Mouse (Mus musculus) urinary bladder, adult 18-20 months (tissue): Measurements from ENCODE around the gene Cox17.

ENCODE experiments used
- DNase-seq, 2 experiments: peaks; one replicate each; pipeline ENCODE4 v3.0.0; 2022; ENCODE audit warnings: low spot score in 2 of 2, mixed read lengths in 2 of 2

Gene Cox17

DNA sequence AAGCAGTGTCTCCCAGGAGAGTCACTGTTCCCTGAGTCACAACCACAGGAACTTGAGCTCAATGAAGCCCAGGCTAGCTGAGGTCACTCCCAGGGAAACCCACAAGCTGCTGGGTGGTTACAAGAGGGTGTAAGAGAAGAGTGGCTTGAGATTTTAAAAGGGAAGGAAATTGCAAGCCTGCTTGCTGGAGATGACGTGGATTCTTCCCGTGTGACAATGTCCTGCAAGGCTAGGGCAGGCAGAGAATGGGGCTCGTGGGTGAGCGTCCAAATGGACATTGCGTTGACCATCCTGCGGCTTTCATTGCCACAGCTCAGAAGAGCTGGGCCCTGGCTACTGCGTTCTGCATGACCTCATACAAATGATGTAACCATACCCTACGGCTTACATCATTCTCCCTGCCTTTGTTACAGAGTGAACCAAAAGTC, 47.4 kb downstream of the Cox17 start:
- no peak for DNase-seq

DNA sequence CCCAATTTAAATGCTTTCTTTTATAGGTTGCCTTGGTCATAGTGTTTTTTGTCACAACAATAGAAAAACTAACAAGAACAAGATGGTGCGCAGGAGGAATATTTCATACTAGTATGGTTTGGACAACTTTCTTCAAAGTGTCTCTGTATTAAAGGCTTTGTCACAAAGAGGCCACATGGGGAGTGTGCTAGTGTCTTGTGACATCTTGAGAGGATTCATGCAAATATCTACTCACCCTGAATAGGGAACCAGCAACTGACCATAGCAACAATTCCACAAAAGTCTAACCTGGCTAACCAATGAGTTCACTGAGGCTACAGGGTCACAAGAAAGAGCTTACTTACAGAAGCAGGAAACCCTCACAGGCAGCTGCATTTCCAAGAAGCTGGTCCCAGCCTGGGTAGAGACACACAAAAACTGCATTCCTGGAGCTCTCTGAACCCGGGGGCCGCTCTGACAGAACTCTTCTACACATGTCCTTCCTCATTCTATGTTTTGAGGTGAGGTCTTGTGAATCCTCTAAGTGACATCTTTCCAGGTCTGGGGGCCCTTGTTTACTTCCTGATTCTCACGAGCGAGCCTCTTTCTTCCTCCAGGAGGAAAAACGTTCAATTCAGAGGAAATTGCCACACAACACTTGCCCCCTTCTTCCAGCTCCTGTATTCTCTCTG, 48.4 kb downstream of the Cox17 start:
- no peak for DNase-seq

DNA sequence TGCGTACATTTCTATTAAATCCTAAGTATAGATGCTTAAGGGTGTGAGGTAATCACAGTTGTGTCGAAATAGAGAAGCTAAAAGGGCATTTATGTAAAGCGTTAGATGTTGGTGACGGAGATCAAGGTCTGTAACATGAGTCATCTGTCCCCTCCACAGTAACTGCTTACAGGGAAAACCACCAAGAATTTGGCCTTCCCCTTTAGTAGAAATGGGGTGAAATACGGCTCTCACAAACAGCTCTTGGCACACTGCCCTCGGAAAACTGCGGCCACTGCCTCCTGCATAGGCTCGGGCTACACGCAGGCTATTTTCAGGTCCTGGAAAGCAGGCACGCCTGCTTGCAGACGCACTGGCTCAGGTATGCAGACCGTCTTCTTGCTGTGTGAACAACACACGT, 49.4 kb downstream of the Cox17 start:
- DNase-seq = peak in 1 of 2 experiments; percentile 49

DNA sequence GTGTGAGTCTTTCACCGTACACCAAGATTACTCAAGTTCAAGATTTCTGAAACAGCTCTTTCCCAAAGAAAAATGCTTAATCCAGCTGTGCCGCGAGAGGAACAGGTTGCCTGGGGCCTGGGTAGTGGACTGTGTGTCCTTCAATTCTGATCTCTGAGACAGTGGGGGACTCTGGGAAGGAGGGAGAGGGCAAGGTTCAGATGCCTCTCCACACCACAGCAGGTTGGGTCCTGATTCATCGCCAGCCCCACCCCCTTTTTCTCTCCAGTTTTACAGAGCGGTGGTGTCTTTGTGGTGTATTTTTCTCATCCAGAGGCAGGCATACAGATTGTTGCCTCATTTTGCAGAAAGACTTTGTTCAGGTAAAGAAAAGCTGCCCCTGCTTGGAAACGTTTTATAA, 51.5 kb downstream of the Cox17 start:
- no peak for DNase-seq

DNA sequence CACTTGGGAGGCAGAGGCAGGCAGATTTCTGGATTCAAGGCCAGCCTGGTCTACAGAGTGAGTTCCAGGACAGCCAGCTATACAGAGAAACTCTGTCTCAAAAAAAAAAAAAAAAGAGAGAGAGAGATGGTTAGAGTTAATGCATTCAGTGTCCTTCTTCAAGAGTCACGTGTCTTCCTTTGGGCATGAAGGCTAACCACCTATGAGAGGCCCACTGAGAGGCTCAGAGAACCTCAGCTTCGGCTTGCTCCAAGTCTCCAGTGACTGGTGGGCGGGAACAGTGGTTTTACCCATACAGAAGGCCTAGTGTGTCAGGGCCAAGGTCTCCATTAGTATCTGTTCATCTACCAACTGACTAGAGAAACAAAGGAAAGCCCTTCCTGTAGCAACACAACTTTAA, 52.3 kb downstream of the Cox17 start:
- DNase-seq = no peak

GRCm38 (mm10) chr16:38399531-38400231, 52.9 kb downstream of the Cox17 start:
- peak; percentile 14 to 56 for DNase-seq

- no peak for DNase-seq
These were observed 53.6 kb downstream of the Cox17 start for GRCm38 (mm10) chr16:38400311-38400960.

DNA sequence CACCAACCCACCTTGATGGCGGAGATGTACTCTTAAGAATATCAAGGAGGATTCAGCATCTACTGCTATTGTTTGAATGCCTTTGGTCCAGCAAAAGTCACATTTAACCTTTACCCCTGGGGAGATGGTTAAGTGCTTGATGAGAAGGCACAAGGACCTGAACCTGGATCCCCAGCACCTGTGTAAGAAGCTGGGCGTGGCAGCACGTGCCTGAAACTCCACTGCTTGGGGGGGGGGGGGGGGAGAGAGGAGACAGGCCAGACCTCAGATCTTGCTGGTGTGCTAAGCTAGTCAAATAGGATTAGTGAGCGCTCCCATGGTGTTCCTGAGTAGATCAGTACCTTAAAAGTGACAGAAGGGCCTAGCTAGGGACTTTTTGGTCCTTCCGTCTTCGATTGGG, 54.7 kb downstream of the Cox17 start:
- no peak for DNase-seq
